Mouse (Mus musculus): ENCODE measurements around the gene Pax3.

Gene Pax3

DNA sequence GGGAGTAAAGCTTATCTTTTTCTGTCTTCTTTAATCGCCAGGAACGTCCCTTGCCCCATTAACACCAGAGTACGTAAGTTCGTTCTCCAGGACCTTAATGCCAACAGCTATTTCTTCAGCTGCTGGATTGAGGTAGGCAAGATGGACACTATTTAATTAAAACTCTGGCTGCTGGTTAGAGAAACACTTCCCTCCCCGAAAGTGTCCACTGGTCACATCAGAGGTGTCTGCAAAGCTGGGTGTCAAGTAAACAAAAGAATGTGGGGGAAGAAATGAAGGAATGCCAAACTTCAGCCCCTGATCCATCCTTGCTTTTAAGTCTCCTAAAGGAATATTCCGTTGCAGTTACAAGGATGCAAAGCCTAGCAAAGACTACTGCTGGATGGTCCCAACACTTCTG, 24.6 kb downstream of the Pax3 start:
- DNase-seq (ENCODE audit: low spot score in 2 of 2), result no peak

DNA sequence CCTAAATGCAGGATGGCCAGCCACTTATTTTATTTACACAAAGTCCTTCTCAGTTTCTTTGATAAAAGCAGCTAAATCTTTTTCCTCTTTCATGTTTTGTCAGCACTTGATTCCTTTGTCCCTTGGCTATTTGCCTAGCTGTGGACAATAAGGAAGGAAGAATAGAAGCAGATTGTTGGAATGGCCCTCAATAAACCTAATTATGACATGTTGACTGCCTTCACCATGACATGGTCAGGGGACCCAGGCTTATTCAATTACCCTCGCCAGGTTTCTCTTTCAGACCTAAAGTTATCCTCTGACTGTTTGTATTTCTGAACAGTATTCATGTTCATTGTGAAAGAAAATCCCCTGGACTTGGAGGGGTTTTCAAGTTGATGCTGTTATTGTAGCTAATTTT, 25.3 kb downstream of the Pax3 start:
- no peak for DNase-seq (ENCODE audit: low spot score in 2 of 2)

DNA sequence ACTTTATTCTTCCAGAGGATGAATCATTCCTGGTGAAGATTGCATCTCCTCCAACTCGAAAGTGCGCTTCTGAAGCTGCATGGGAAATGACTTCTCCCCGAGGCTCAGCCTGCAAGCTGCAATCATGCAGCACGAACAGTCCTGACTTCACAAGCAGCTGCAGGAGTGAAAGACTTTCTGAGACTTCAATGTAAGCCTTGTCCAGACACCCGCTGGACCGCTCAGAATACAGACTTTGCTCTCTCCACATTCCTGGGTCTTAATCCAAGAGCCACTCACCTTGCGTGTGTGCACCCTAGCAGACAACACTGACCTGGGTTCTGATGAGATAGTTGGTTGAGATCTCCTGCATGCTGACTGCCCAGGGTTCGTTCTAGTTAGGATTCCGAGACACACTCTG, 26.2 kb downstream of the Pax3 start:
- DNase-seq (ENCODE audit: low spot score in 2 of 2), result no peak

DNA sequence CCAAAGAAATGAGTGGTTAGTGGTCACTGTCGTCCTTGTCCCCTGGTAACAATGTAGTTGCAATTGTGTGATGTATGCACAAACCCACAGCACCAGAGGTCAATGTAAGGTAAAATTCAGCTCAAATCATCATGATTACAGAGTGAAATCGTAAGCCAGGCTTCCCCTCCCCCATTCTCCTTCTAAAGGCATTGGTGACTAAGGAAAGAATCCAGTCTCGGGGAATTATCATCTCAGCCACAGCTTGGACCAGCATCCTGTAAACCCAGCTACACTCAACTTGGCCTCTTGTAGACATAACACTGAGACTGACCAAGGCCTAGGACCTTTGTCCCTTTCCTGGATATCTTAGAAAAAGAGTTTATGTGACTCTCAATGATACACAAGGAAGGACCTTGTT, 28.1 kb downstream of the Pax3 start:
- DNase-seq (ENCODE audit: low spot score in 2 of 2), result no peak

DNA sequence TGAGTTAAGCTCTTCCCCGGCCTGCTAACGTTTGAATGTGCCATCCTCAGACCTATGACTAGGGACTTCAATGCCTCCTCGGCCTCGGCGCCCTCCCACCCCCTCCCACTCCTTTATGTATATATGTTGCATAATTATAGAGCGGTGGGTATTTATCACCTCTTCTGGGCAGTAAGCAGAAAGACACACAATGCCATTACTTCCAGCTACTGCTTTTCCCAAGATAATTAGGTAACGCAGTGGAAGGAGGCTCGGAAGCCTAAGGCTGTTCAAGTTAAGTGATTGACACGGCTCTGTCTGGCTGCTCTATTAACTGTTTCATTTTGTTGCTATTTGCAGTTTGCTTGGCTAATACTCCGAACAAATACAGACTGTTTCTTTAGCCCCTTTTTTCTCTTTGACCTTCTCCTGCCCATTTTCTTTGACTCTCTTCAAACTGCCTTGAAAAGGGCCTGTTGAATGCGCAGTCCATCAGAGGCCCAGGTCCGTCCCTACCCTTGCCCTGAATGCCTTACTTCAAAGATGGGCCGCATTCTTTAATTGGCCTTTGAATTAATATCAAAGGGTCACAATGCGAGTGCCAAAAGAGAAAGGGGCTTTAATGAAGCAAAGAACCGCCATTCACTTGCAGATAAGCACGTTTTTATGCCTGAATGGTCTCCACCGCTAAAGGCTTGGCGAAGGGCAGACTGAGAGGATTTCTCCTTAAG, 29.2 kb downstream of the Pax3 start:
- DNase-seq (ENCODE audit: low spot score in 2 of 2), result no peak

DNA sequence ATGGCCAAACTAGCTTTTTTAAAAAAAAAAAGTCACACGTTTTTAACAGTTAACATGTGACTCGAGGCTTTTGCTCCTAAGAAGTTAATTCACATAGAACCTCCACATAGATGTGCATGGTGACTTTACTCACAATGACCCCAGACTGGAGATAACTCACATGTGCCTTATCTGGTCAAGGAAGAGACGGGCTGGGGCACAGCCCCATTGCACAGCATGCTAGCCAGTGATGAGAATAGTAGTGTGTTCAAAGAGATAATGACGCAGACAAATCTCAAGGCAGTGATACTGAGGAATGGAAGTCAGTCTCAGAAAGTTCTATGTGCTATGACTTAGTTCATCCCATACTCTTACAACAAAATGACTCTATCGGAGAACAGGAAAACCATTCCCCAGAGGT, 35.2 kb downstream of the Pax3 start:
- no peak for DNase-seq (ENCODE audit: low spot score in 2 of 2)

DNA sequence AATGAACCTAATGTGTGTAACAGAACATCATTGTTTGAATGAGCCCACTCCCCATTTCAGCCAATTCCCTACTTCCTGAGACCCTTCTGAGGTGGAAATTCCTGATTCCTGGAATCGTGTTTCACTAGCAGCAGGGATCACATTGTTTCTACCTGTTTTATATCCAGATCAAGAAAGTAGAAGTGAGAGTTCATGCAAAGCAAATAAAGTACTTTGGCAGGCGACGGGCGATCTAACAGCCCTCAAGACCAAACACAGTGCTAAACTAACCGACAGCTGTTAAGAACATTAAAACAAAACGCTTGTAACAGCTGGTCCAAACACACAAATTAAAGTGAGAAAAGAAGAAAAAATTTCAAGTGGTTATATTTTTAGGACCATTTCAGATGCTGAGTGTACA, 39.0 kb downstream of the Pax3 start:
- DNase-seq (ENCODE audit: low spot score in 2 of 2), result no peak

GRCm38 (mm10) chr1:78155796-78156195, 41.1 kb downstream of the Pax3 start:
- DNase-seq (ENCODE audit: low spot score in 2 of 2), result no peak

DNA sequence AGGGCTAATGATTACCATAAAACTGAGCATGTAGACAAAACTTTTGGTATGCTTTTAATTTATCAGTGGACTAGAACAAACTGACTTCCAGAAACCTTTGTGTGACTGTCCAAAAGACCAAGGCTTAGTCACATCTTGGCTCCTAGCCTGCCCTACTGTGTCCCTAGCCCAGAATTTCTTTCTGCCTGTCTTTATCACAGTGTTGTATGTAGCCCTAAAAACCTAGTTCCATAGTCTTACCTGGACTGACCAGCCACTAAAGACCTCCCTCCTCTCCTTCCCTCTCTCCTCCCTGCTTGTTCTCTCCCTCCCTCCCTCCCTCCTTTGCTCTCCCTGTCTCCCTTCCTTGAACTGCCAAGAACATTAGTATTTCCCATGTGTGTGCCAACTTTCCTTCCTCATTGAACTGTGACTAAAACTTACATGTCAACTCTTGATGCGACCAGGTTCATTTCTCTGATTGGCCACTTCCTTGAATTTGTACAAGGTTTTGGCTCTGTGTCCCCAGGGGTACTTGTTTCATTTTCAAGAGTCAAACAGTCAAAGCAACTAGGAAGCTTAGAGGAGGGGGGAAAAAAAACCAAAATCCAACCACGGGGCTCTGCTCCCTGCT, 48.8 kb downstream of the Pax3 start:
- no peak for DNase-seq (ENCODE audit: low spot score in 2 of 2)

- DNase-seq (ENCODE audit: low spot score in 2 of 2), result no peak
These were observed 53.5 kb downstream of the Pax3 start for GRCm38 (mm10) chr1:78143403-78143802.

DNA sequence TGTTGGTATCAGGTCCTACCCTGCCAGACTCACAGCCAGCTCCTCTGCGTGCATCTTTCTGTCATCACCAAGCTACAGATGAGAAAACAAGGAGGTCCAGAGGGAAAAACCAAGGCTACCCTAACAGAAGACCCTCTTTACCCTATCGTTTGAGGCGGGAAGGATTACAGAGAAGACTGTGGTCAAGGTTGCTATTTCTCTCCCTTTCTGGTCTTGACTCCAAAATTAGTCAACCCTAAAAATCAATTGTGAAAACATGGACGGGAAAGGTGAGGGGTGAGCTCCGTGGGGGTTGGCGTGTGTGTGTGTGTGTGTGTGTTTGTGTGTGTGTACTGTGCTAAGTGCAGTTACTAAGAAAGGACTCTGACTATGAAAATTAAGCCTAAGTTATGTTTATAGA, 54.0 kb downstream of the Pax3 start:
- no peak for DNase-seq (ENCODE audit: low spot score in 2 of 2)

GRCm38 (mm10) chr1:78141741-78142501, 55.0 kb downstream of the Pax3 start:
- DNase-seq (ENCODE audit: low spot score in 2 of 2), result no peak

GRCm38 (mm10) chr1:78141314-78141713, 55.6 kb downstream of the Pax3 start:
- no peak for DNase-seq (ENCODE audit: low spot score in 2 of 2)

- DNase-seq (ENCODE audit: low spot score in 2 of 2), result no peak
These were observed 56.2 kb downstream of the Pax3 start for GRCm38 (mm10) chr1:78140505-78141303.

GRCm38 (mm10) chr1:78139287-78139686, 57.6 kb downstream of the Pax3 start:
- no peak for DNase-seq (ENCODE audit: low spot score in 2 of 2)

DNA sequence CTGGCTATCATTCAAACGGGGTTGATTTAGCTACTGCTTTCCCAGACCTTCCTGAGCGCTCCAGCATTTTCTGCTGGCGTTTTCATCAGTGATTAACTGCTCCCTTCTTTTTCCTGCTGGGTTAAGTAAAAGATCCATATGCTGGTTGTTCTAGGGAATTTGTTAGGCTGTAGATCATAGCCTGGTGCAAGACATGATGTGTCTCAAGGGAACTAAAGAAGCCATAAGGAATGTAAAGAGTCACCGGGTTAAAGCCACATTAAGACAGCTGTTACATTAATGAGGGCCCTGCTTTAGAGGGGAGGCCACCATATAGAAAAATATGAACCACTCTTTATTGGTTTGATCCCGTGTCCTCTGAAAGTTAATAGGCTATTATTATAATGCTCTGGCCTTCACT, 67.7 kb downstream of the Pax3 start:
- no peak for DNase-seq (ENCODE audit: low spot score in 2 of 2)

- no peak for DNase-seq (ENCODE audit: low spot score in 2 of 2)
These were observed 76.9 kb downstream of the Pax3 start for GRCm38 (mm10) chr1:78119899-78120560.

GRCm38 (mm10) chr1:78116046-78116445, 80.9 kb downstream of the Pax3 start:
- DNase-seq (ENCODE audit: low spot score in 2 of 2), result no peak

GRCm38 (mm10) chr1:78110311-78110710, 86.6 kb downstream of the Pax3 start:
- DNase-seq (ENCODE audit: low spot score in 2 of 2), result no peak

DNA sequence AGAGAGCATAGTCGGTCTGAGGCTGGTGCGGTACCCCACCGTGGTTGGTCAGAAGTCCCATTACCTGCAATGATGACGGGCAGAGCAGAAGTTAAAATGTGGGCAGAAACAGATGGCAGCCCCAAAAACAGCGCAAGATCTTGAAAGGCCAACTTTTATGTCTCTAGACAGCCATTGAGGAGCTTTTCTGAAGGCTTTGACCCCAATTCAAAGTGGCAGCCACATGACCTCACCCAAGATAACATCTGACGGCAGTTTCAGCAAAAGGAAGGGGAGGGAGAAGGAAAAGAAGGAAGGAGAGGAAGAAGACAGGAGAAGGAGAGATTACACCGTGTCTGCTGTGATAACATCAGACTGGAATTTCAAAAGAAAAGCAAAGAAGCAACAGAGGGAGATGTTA, 93.4 kb downstream of the Pax3 start:
- DNase-seq (ENCODE audit: low spot score in 2 of 2), result no peak

- DNase-seq (ENCODE audit: low spot score in 2 of 2), result no peak
These were observed 103.3 kb downstream of the Pax3 start for GRCm38 (mm10) chr1:78093619-78094018.

GRCm38 (mm10) chr1:78088646-78089045, 108.3 kb downstream of the Pax3 start:
- no peak for DNase-seq (ENCODE audit: low spot score in 2 of 2)

All from frontal cortex, postnatal 25 days (tissue).